Mouse (Mus musculus) adrenal gland, adult 8-10 months (tissue): ENCODE results near the gene Rhbdf2. TPM values are rescaled to one million over a fixed set of nuclear protein-coding genes. Genes with fewer than 3 reads are reported as not detected.

Experiments
- DNase-seq: peaks from one replicate; pipeline ENCODE4 v3.0.0; 2022
- total RNA-seq, 4 experiments: library from RNA; stranded (reverse); gene quantifications; 2 replicates each; pipeline ENCODE4 v1.2.4; 2022

The Rhbdf2 gene
- total RNA-seq, 4 experiments from 2014 or later, result 13.3 to 20.5 (median 15.0) TPM

GRCm38 (mm10) chr11:116586310-116586709 is 40.5 kb downstream of the Rhbdf2 start, which contains the start of gene Aanat:
Gene Aanat, plus strand, starts transcription at chr11:116586432.
- DNase-seq, result no peak

DNA sequence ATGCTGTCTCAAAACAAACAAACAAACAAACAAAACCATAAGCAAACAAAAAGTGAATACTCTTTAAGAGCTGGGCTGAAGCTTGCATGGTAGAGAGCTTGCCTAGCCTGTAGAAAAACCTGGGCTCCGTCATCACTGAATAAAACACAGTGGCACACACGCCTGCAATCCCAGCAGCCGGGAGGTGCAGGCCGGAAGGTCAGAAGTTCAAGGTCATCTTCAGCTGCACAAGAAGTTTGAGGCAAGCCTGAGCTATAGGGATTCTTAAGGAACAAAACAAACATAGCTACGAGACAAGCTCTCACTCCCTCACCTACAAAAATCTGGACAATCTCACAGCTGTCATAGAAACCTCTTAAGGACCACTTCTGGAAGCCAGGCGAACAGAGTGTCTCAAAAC is 41.1 kb downstream of the Rhbdf2 start:
- no peak for DNase-seq

GRCm38 (mm10) chr11:116581376-116581814 is 45.4 kb downstream of the Rhbdf2 start, which contains the start of gene Ube2o:
Gene Ube2o, minus strand, starts transcription at chr11:116581447.
- peak; percentile 72 for DNase-seq

DNA sequence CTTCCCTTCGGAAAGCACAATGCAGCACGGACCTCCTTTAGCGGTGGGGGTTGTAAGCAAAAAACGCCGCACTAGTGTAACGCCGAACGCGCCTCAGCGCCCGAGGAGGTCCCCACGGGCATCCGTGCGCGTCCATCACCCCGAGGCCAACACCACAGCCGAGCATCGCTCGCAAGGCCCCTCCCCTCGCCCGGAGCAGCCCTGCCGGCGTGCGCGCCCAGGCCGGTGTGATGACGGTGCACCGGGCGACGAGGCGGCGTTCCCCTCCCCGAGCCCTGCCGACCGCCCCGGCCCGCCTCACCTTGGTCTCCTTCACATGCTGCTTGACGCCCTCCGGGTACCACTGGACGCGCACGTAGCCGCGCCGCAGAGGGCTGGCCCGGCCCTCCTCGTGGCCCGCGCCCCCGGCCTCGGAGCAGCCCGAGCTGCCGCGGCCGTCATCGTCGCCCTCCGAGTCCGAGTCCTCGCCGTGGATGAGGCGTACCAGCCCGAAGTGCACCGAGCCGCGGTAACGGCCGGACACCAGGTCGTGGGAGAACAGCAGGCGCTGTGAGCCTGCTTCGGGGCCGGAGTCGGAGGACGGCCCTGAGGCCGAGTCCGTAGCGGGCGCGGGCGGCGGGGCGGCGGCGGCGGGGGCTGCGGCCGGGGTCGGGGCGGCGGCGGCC is 46.0 kb downstream of the Rhbdf2 start:
- peak; percentile 45 for DNase-seq

DNA sequence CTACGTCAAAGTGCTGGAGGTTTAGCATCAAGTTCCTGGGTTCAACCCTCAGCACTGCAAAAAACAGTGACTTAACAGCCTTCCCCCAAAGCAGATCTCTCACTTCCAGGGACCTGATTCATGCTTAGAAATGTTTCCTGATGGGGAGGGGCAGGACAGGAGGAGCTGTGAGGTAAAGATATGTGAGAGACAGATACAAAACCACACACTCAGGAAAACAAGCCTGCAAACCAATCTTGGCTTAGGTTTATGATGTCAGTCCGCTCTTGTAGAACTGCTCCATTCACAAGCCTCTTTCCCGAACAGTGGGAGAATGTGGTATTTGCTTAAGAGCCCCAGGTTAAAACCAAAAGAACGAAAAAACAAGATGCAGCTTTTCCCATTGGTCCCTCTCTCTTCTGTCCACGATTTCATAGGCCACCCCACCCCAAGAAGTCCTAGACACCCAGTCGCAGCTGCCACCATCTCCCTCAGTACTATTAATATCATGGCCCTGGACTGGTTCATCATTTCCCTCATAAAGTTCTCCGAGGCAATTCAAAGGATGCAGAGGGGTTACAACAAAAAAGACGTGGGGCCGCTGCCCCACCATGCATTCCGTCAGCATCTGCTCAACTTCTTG is 46.7 kb downstream of the Rhbdf2 start:
- DNase-seq, result no peak

GRCm38 (mm10) chr11:116579280-116579679 is 47.5 kb downstream of the Rhbdf2 start:
- DNase-seq, result no peak

DNA sequence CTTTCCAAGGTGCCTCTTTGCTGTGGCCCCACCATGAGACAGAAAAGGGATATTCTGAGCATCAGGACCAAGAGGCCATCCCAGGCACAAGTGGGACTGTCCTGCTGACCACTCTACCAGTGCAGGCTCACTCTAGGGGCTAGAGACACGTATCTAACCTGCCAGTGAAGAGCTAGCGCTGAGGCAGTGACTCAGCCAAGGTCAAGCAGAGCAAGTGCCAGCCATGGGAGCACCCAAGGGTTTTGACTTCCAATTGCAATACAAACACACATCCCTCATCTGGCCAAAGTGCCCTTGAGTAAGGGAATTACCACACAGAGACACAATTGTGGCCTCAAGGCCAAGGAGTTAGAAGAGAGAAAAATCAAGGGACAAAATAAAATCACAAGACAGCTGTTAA is 51.4 kb downstream of the Rhbdf2 start:
- DNase-seq, result peak; percentile 66

DNA sequence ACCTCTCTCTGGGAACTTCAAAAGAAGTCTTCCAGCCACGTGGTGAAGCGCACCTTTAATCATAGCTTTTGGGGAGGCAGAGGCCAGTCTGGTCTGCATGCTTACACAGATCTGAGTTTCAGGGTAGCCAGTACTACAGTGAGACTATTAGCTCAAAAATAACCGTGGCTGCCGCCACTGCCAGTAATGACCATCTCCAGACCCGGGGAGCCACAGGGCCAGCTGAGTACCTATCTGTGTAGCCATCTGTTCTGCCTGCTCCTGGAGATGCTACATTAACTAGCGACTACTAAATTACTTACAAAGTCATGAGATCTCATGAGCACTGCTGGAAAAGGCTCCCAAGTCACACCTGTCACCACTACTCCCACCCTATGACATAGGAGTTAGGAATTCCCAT is 51.8 kb downstream of the Rhbdf2 start:
- no peak for DNase-seq

DNA sequence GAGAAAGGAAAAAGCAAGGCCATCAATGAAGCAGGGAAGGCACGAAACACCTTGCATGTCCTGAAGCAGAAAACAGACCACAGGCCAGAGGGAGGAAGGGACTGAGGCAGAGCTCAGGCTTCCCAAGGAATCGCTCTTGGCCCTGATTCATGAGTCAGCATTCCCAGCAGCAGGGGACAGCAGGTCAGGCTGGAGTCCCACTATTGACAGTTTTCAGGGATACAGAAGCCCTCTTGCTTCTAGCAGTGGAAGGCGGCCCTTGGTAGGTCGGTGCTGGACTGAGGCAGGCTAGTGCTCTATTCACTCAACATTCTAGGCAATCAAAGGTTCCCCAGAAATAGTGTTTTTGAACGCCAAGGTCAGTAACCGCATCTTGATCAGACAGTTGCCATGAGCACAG is 52.3 kb downstream of the Rhbdf2 start:
- no peak for DNase-seq

DNA sequence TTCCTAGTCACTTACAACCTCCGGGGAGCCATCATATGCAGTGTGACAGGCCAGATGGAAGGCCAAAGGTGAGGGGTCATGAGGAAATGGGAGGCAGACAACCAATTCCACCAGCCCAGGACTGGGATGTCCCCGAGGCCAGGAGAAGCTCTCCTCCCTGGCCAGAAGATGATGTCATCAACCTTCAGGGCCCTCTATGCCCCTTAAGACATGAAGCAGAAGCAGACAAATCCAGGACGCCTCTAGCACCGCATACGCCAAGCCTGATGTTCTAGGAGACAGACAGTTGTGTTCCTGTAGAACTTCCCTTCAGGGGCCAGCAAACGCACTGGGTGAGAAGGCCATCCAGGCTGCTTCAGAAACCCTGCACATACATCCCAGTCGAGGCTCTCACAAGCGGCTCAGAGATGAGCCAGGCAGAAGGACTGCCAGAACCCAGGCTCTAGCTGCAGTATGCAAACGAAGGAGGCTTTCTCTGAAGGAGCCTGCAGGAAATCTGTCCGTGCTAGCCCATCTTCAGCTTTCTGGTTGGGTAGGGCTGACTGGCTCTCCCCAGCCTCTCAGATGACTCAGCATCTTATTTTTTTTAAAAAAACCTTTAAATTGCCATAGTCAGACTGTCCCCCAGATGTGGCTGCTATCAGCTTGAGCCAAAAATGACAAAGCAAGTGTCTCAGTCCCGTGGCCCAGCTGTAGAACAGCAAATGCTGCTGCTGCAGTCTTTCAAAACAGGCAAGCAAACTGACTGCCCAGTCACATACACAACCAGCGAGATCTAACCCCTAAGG is 53.9 kb downstream of the Rhbdf2 start:
- DNase-seq, result no peak

DNA sequence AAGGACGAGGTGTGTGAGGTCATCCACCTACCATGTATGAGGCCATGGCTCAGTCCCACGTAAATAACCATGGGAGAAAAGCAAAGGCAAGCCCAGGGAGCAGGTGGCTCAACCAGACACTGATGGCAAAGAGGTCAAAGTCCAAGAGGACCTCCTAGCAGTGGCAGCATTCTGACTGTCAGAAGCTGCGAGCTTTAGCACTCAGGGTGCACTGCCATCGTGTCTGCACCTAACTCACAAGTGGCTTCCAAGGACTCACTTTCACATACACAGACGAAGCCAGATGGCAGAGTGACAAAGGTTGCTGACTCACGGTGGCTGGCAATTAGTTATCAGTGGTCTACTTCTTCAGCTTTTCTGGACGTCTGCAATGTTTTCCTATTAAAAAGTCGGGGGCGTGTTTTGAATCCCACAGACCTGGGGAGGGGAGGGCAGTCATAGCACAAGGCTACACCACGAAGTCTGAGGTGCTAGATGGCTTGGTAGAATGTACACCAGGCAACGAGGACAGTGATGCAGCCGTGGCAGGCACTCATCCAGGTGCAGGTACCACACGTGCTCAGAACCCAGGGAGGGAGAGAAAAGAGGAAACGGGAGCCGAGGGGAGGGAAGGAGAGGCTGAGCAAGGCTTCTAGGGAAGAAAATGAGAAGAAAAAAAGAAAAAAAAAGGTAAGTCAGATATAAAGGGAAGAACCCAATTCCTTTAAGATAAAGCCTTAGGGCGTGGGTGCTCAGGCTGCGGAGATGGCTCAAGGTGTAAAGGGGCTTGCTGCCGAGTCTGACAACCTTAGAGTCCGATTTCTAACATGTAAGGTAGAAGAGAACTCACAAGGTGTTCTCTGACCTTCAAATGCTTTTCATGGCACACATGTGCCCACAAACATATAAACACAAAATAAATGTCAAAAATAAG is 54.8 kb downstream of the Rhbdf2 start:
- DNase-seq, result peak; percentile 81

DNA sequence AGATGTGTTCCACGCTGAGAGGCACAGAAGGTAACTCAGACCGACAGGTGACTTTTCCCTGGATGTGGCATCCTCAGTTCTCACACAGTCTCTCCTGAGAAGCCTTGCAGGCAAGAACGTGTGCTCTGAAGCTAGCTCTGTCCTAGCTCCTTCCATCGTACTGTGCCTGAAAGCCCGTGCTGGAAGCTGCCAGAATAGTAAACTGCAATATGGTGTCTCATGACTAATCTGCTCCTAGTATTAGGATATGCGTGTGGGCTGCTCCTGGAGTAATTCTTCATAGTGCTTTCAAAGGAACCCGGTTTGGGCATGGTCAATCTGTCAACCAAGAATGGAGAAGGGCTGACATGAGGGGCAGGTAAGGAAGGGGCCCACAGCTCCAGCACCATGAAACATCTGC is 56.0 kb downstream of the Rhbdf2 start:
- no peak for DNase-seq

DNA sequence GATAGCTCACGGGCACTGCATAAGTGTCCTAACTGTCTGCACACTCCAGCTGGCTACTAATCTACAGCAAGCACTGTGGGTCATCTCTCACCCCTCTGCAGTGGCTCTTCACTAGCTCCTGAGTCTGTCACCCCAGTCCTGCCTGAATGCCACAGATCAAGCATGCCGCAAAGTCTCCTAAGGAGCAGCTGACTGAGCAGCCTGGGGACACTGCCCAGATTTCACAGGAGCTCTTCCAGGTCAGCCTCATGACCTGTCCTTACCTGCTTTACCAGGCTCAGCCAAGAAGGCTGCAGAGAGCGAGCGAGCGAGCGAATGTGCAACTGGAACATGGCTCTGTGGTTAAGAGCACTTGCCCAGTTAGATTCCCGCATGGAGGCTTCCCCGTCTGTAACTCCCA is 59.3 kb downstream of the Rhbdf2 start:
- no peak for DNase-seq

GRCm38 (mm10) chr11:116565283-116566041 is 61.4 kb downstream of the Rhbdf2 start:
- no peak for DNase-seq

GRCm38 (mm10) chr11:116556308-116556707 is 70.5 kb downstream of the Rhbdf2 start:
- DNase-seq, result no peak

GRCm38 (mm10) chr11:116555572-116555971 is 71.2 kb downstream of the Rhbdf2 start:
- no peak for DNase-seq

DNA sequence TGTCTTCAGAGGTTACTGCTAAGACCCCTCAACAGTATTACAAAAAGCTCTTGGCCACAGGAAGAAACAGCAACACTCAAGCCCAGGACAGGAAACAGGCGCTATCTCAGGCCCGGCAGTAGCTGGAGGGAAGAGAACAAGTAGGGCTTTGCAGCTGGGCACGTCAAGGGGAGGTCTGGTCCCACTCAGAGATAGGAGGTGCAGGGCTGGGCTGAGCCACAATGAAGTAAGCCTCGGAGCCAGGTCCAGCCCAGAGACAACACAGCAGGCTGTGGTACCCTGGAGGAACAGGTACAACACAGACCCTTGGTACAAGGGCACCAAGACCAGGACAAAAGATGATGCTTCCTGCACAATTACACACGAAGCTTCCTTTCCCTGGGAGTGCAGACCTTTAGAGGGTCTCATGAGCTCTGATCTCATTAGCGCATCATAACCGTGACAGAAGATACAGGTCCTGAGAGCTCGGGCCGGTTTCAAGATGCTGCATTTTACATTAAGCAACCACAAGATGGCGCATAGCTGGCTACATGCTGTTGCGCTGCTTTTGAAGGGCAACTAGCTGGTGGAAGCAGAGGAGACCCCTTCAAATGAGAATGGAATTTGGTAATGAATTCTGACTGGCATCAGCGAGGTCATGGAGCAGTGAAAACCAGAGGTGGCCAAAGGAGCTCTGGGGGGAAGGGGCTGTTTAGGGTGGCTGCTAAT is 72.5 kb downstream of the Rhbdf2 start:
- DNase-seq, result no peak

- DNase-seq, result no peak
Measured at GRCm38 (mm10) chr11:116552194-116552593, 74.6 kb downstream of the Rhbdf2 start.

- no peak for DNase-seq
Measured at GRCm38 (mm10) chr11:116550748-116551147, 76.1 kb downstream of the Rhbdf2 start.

DNA sequence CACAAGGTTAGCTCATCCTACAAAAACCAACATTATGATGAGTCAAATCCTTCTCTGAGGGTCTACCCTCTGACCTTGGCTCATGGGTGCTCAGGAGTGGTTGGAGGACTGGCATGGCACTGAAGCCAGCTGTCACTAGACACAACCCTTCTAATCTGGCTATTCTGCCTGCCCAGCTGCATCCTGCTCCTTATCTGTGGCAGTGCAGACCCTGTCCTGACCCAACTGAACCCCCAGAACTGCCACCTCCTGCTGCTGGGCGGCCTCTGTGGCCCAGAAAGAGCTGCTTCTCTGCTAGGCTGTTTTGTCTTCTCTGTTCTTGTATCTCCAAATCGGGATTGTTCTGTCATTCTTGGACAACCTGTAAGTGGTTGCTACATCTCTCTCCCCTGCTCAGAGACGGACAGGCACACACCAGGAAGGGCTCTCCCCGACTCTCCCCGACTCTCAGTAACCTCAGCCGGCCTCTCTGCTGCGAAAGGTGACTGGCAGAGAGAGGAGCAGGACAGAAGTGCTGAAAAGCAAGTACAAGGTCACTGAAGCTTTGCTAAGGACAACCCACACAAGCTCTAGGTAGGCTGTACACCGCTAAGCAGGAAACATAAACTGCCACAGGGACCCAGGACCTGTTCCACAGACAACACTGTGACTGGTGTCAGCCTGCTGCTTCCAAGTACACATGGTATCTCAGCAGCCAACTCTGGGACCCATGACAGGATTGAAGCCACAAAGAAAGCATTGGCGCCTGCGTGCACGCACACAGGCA is 77.4 kb downstream of the Rhbdf2 start:
- DNase-seq, result no peak
